Mouse (Mus musculus): ENCODE data around the gene Polm. TPM values are rescaled to one million over a fixed set of nuclear protein-coding genes. Genes with fewer than 3 reads are reported as not detected.
"Not testable (repeated sequence)": the region's sequence is repeated elsewhere in the genome, so short reads cannot be mapped to it uniquely, and the experiment has no call there.

Gene Polm
- polyA plus RNA-seq, 1 experiment from 2014 or later, result 7.3 TPM

GRCm38 (mm10) chr11:5828509-5829191, 9.2 kb downstream of the Polm start:
- ATAC-seq (ENCODE audit: low FRiP score) (no peak), DNase-seq (ENCODE audit: low spot score, missing footprints) (no peak)
- Histone ChIP-seq H3K9ac (ENCODE audit: low read length) (no peak overlapping the region), H3K36me3 (ENCODE audit: control insufficient read depth, insufficient read depth, low read length) (peaks cover 3% of the 10 kb centered on the region; the same call in 1 of the 2 replicates), H3K9me3 (ENCODE audit: control insufficient read depth, low read length) (no peaks in the 10 kb centered on the region), H3K4me3 (ENCODE audit: low read depth, low read length) (no peak overlapping the region), H3K27ac (ENCODE audit: low read depth, low read length) (no peak overlapping the region), H3K27me3 (ENCODE audit: control insufficient read depth, insufficient read depth, low read length) (no peaks in the 10 kb centered on the region), H3K4me2 (no peak overlapping the region), H3K4me1 (ENCODE audit: control insufficient read depth, insufficient read depth, low read length) (no peaks in the 10 kb centered on the region)
- 88% methylated on average over 11 of the region's 11 CpGs for WGBS

GRCm38 (mm10) chr11:5827931-5828330, 9.9 kb downstream of the Polm start:
- Histone ChIP-seq H3K4me3 (ENCODE audit: low read depth, low read length) (no peak overlapping the region), H3K9me3 (ENCODE audit: control insufficient read depth, low read length) (no peaks in the 10 kb centered on the region), H3K4me1 (ENCODE audit: control insufficient read depth, insufficient read depth, low read length) (no peaks in the 10 kb centered on the region), H3K36me3 (ENCODE audit: control insufficient read depth, insufficient read depth, low read length) (peaks cover 3% of the 10 kb centered on the region; the same call in 1 of the 2 replicates), H3K9ac (ENCODE audit: low read length) (no peak overlapping the region), H3K27me3 (ENCODE audit: control insufficient read depth, insufficient read depth, low read length) (no peaks in the 10 kb centered on the region), H3K27ac (ENCODE audit: low read depth, low read length) (no peak overlapping the region), H3K4me2 (no peak overlapping the region)
- no peak for DNase-seq (ENCODE audit: low spot score, missing footprints)
- no peak for ATAC-seq (ENCODE audit: low FRiP score)
- WGBS, result 93% methylated on average over 5 of the region's 5 CpGs

- Histone ChIP-seq H3K4me3 (ENCODE audit: low read depth, low read length) (no peak overlapping the region), H3K4me1 (ENCODE audit: control insufficient read depth, insufficient read depth, low read length) (no peaks in the 10 kb centered on the region), H3K27me3 (ENCODE audit: control insufficient read depth, insufficient read depth, low read length) (no peaks in the 10 kb centered on the region), H3K9ac (ENCODE audit: low read length) (no peak overlapping the region), H3K27ac (ENCODE audit: low read depth, low read length) (no peak overlapping the region), H3K4me2 (no peak overlapping the region), H3K36me3 (ENCODE audit: control insufficient read depth, insufficient read depth, low read length) (peaks cover 3% of the 10 kb centered on the region; the same call in 1 of the 2 replicates), H3K9me3 (ENCODE audit: control insufficient read depth, low read length) (no peaks in the 10 kb centered on the region)
- DNase-seq (ENCODE audit: low spot score, missing footprints) (no peak), ATAC-seq (ENCODE audit: low FRiP score) (no peak)
Measured at GRCm38 (mm10) chr11:5825432-5825831, 12.4 kb downstream of the Polm start.

- 72% methylated on average over 2 of the region's 2 CpGs for WGBS
- Histone ChIP-seq H3K27ac (ENCODE audit: low read depth, low read length) (no peak overlapping the region), H3K9ac (ENCODE audit: low read length) (no peak overlapping the region), H3K4me2 (no peak overlapping the region), H3K4me3 (ENCODE audit: low read depth, low read length) (no peak overlapping the region), H3K27me3 (ENCODE audit: control insufficient read depth, insufficient read depth, low read length) (no peaks in the 10 kb centered on the region), H3K36me3 (ENCODE audit: control insufficient read depth, insufficient read depth, low read length) (no peaks in the 10 kb centered on the region), H3K4me1 (ENCODE audit: control insufficient read depth, insufficient read depth, low read length) (no peaks in the 10 kb centered on the region), H3K9me3 (ENCODE audit: control insufficient read depth, low read length) (no peaks in the 10 kb centered on the region)
- ATAC-seq (ENCODE audit: low FRiP score) (no peak), DNase-seq (ENCODE audit: low spot score, missing footprints) (no peak)
Measured at GRCm38 (mm10) chr11:5819223-5819622, 18.6 kb downstream of the Polm start.

- ATAC-seq (ENCODE audit: low FRiP score) (no peak), DNase-seq (ENCODE audit: low spot score, missing footprints) (no peak)
- Histone ChIP-seq H3K27me3 (ENCODE audit: control insufficient read depth, insufficient read depth, low read length) (no peaks in the 10 kb centered on the region), H3K27ac (ENCODE audit: low read depth, low read length) (no peak overlapping the region), H3K9ac (ENCODE audit: low read length) (no peak overlapping the region), H3K9me3 (ENCODE audit: control insufficient read depth, low read length) (no peaks in the 10 kb centered on the region; the same call in 1 of the 2 replicates), H3K4me1 (ENCODE audit: control insufficient read depth, insufficient read depth, low read length) (no peaks in the 10 kb centered on the region), H3K4me2 (no peak overlapping the region), H3K4me3 (ENCODE audit: low read depth, low read length) (no peak overlapping the region), H3K36me3 (ENCODE audit: control insufficient read depth, insufficient read depth, low read length) (no peaks in the 10 kb centered on the region)
- WGBS, result 82% methylated on average over 10 of the region's 10 CpGs
Measured at GRCm38 (mm10) chr11:5813381-5813780, 24.4 kb downstream of the Polm start.

- H3K4me3 ChIP-seq (ENCODE audit: low read depth, low read length); H3K27me3 ChIP-seq (ENCODE audit: control insufficient read depth, insufficient read depth, low read length); ATAC-seq (ENCODE audit: low FRiP score); H3K4me2 ChIP-seq; DNase-seq (ENCODE audit: low spot score, missing footprints); H3K9me3 ChIP-seq (ENCODE audit: control insufficient read depth, low read length); H3K4me1 ChIP-seq (ENCODE audit: control insufficient read depth, insufficient read depth, low read length); H3K36me3 ChIP-seq (ENCODE audit: control insufficient read depth, insufficient read depth, low read length); H3K27ac ChIP-seq (ENCODE audit: low read depth, low read length); H3K9ac ChIP-seq (ENCODE audit: low read length): not testable (repeated sequence)
- 94% methylated on average over 4 of the region's 4 CpGs for WGBS
Measured at GRCm38 (mm10) chr11:5809487-5809886, 28.3 kb downstream of the Polm start.

GRCm38 (mm10) chr11:5807956-5808355, 29.9 kb downstream of the Polm start:
- H3K36me3 ChIP-seq (ENCODE audit: control insufficient read depth, insufficient read depth, low read length), result no peaks in the 10 kb centered on the region
- H3K9me3 ChIP-seq (ENCODE audit: control insufficient read depth, low read length), result no peaks in the 10 kb centered on the region
- H3K9ac ChIP-seq (ENCODE audit: low read length), result no peak overlapping the region
- H3K27ac ChIP-seq (ENCODE audit: low read depth, low read length), result no peak overlapping the region
- WGBS, result 86% methylated on average over 9 of the region's 9 CpGs
- ATAC-seq (ENCODE audit: low FRiP score) (no peak), DNase-seq (ENCODE audit: low spot score, missing footprints) (no peak)
- H3K4me3 ChIP-seq (ENCODE audit: low read depth, low read length), result no peak overlapping the region
- no peaks in the 10 kb centered on the region for H3K4me1 ChIP-seq (ENCODE audit: control insufficient read depth, insufficient read depth, low read length)
- no peak overlapping the region for H3K4me2 ChIP-seq
- H3K27me3 ChIP-seq (ENCODE audit: control insufficient read depth, insufficient read depth, low read length), result no peaks in the 10 kb centered on the region

- Histone ChIP-seq H3K9ac (ENCODE audit: low read length) (no peak overlapping the region), H3K4me3 (ENCODE audit: low read depth, low read length) (no peak overlapping the region), H3K36me3 (ENCODE audit: control insufficient read depth, insufficient read depth, low read length) (no peaks in the 10 kb centered on the region), H3K4me2 (no peak overlapping the region), H3K9me3 (ENCODE audit: control insufficient read depth, low read length) (no peaks in the 10 kb centered on the region), H3K4me1 (ENCODE audit: control insufficient read depth, insufficient read depth, low read length) (no peaks in the 10 kb centered on the region), H3K27me3 (ENCODE audit: control insufficient read depth, insufficient read depth, low read length) (no peaks in the 10 kb centered on the region), H3K27ac (ENCODE audit: low read depth, low read length) (no peak overlapping the region)
- DNase-seq (ENCODE audit: low spot score, missing footprints) (no peak), ATAC-seq (ENCODE audit: low FRiP score) (no peak)
- 86% methylated on average over 3 of the region's 3 CpGs for WGBS
Measured at GRCm38 (mm10) chr11:5805711-5806110, 32.1 kb downstream of the Polm start.

GRCm38 (mm10) chr11:5804174-5804573, 33.6 kb downstream of the Polm start:
- 81% methylated on average over 5 of the region's 5 CpGs for WGBS
- Histone ChIP-seq H3K9ac (ENCODE audit: low read length) (no peak overlapping the region), H3K27ac (ENCODE audit: low read depth, low read length) (no peak overlapping the region), H3K4me1 (ENCODE audit: control insufficient read depth, insufficient read depth, low read length) (no peaks in the 10 kb centered on the region), H3K36me3 (ENCODE audit: control insufficient read depth, insufficient read depth, low read length) (peaks cover 3% of the 10 kb centered on the region; the same call in 1 of the 2 replicates), H3K27me3 (ENCODE audit: control insufficient read depth, insufficient read depth, low read length) (no peaks in the 10 kb centered on the region), H3K9me3 (ENCODE audit: control insufficient read depth, low read length) (no peaks in the 10 kb centered on the region), H3K4me3 (ENCODE audit: low read depth, low read length) (no peak overlapping the region), H3K4me2 (no peak overlapping the region)
- no peak for DNase-seq (ENCODE audit: low spot score, missing footprints)
- no peak for ATAC-seq (ENCODE audit: low FRiP score)

All from midbrain, embryonic 11.5 days (tissue).